Mouse (Mus musculus) limb, embryonic 15.5 days (tissue): ENCODE measurements around the gene Klrb1f. TPM values are rescaled to one million over a fixed set of nuclear protein-coding genes. Genes with fewer than 3 reads are reported as not detected.
"Not testable (repeated sequence)": the region's sequence is repeated elsewhere in the genome, so short reads cannot be mapped to it uniquely, and the experiment has no call there.

Experiments used
- ATAC-seq: fragments of 200-750 bp; cut with Nextera tagmentation; 2 replicates; pipeline ENCODE4 v1.8.0; 2017; ENCODE audit warnings: low read depth, moderate TSS enrichment; ENCODE audit not compliant: insufficient number of reproducible peaks, low FRiP score, low TSS enrichment
- H3K27ac ChIP-seq: fragments of 300-500 bp; sonication (generic); 2 replicates; pipeline ENCODE4 v1.5.1; 2015; ENCODE audit warnings: moderate library complexity, mild to moderate bottlenecking, inconsistent platforms
- H3K27me3 ChIP-seq: fragments of 300-500 bp; sonication (generic); 2 replicates; pipeline ENCODE4 v1.6.1; 2015; ENCODE audit warnings: inconsistent platforms
- H3K36me3 ChIP-seq: fragments of 300-500 bp; sonication (generic); 2 replicates; pipeline ENCODE4 v1.6.1; 2015; ENCODE audit warnings: inconsistent platforms
- H3K4me1 ChIP-seq: fragments of 300-500 bp; sonication (generic); 2 replicates; pipeline ENCODE4 v1.6.1; 2015; ENCODE audit warnings: inconsistent platforms
- H3K4me2 ChIP-seq: fragments of 300-500 bp; sonication (generic); 2 replicates; pipeline ENCODE4 v1.6.1; 2015; ENCODE audit warnings: mild to moderate bottlenecking, inconsistent platforms
- H3K4me3 ChIP-seq: fragments of 300-500 bp; sonication (generic); 2 replicates; pipeline ENCODE4 v1.5.1; 2015; ENCODE audit warnings: mild to moderate bottlenecking, inconsistent platforms
- H3K9ac ChIP-seq: fragments of 300-500 bp; sonication (generic); 2 replicates; pipeline ENCODE4 v1.6.1; 2015; ENCODE audit warnings: inconsistent platforms
- H3K9me3 ChIP-seq: fragments of 300-500 bp; sonication (generic); 2 replicates; pipeline ENCODE4 v1.6.1; 2016; ENCODE audit warnings: inconsistent platforms
- WGBS: fragments of 180-500 bp; shearing (Covaris S2); methylation state at CpG from one replicate; pipeline ENCODE4 v1.1.7; 2015; 5-methylcytosine and 5-hydroxymethylcytosine counted together
- polyA plus RNA-seq: library from polyadenylated mRNA; unstranded; fragments of >200 nt; fragmentation: Nextera tagmentation; extraction: Ambion mirVana; gene quantifications from 2 replicates; pipeline ENCODE4 v1.2.1, GENCODE M21; 2015

Gene Klrb1f
- polyA plus RNA-seq, 1 experiment from 2014 or later, result 0.12 TPM

GRCm38 (mm10) chr6:129049596-129050251 lies 4.0 kb downstream of the Klrb1f start:
- Histone ChIP-seq H3K4me3 (peak overlapping the region; percentile 19; the same call in 1 of the 2 replicates), H3K9me3 (no peaks in the 10 kb centered on the region), H3K9ac (no peak overlapping the region), H3K36me3 (no peaks in the 10 kb centered on the region), H3K27ac (no peak overlapping the region), H3K27me3 (no peaks in the 10 kb centered on the region), H3K4me1 (0 out of 2 replicates have a peak, but pooled peaks cover 2% of the 10 kb centered on the region), H3K4me2 (peak overlapping the region; percentile 37; the same call in 1 of the 2 replicates)
- 4% methylated on average over 8 of the region's 8 CpGs for WGBS
- ATAC-seq, result no peak

GRCm38 (mm10) chr6:129051086-129051485 lies 5.4 kb downstream of the Klrb1f start:
- H3K27me3 ChIP-seq, result no peaks in the 10 kb centered on the region
- H3K4me2 ChIP-seq, result no peak overlapping the region
- H3K9ac ChIP-seq, result no peak overlapping the region
- no peaks in the 10 kb centered on the region for H3K9me3 ChIP-seq
- H3K36me3 ChIP-seq, result no peaks in the 10 kb centered on the region
- H3K4me1 ChIP-seq, result 0 out of 2 replicates have a peak, but pooled peaks cover 2% of the 10 kb centered on the region
- no peak overlapping the region for H3K27ac ChIP-seq
- no peak overlapping the region for H3K4me3 ChIP-seq
- no peak for ATAC-seq
- WGBS, result 78% methylated on average over 3 of the region's 3 CpGs

GRCm38 (mm10) chr6:129051731-129052130 lies 6.0 kb downstream of the Klrb1f start:
- 80% methylated on average over 5 of the region's 5 CpGs for WGBS

GRCm38 (mm10) chr6:129056237-129056636 lies 10.5 kb downstream of the Klrb1f start:
- H3K27ac ChIP-seq, result no peak overlapping the region
- no peak overlapping the region for H3K4me3 ChIP-seq
- H3K9me3 ChIP-seq, result no peaks in the 10 kb centered on the region
- WGBS, result 79% methylated on average over 3 of the region's 3 CpGs
- H3K4me1 ChIP-seq, result no peaks in the 10 kb centered on the region
- no peak overlapping the region for H3K4me2 ChIP-seq
- no peak for ATAC-seq
- H3K36me3 ChIP-seq, result no peaks in the 10 kb centered on the region
- no peaks in the 10 kb centered on the region for H3K27me3 ChIP-seq
- no peak overlapping the region for H3K9ac ChIP-seq

More at GRCm38 (mm10) chr6:129051731-129052130, 6.0 kb downstream of the Klrb1f start:
- Histone ChIP-seq H3K4me2 (no peak overlapping the region), H3K27ac (no peak overlapping the region), H3K9ac (no peak overlapping the region), H3K4me1 (0 out of 2 replicates have a peak, but pooled peaks cover 2% of the 10 kb centered on the region), H3K4me3 (no peak overlapping the region), H3K36me3 (no peaks in the 10 kb centered on the region), H3K9me3 (no peaks in the 10 kb centered on the region), H3K27me3 (no peaks in the 10 kb centered on the region)
- ATAC-seq, result no peak

GRCm38 (mm10) chr6:129058013-129058412 lies 12.3 kb downstream of the Klrb1f start:
- H3K4me2 ChIP-seq, result no peak overlapping the region
- H3K27me3 ChIP-seq, result no peaks in the 10 kb centered on the region
- no peaks in the 10 kb centered on the region for H3K36me3 ChIP-seq
- no peaks in the 10 kb centered on the region for H3K9me3 ChIP-seq
- H3K9ac ChIP-seq, result no peak overlapping the region
- ATAC-seq, result no peak
- no peak overlapping the region for H3K4me3 ChIP-seq
- H3K4me1 ChIP-seq, result no peaks in the 10 kb centered on the region
- no peak overlapping the region for H3K27ac ChIP-seq

GRCm38 (mm10) chr6:129065407-129065806 lies 19.7 kb downstream of the Klrb1f start:
- Histone ChIP-seq H3K4me3 (no peak overlapping the region), H3K4me2 (no peak overlapping the region), H3K9me3 (no peaks in the 10 kb centered on the region), H3K4me1 (no peaks in the 10 kb centered on the region), H3K27ac (no peak overlapping the region), H3K27me3 (no peaks in the 10 kb centered on the region), H3K36me3 (no peaks in the 10 kb centered on the region), H3K9ac (no peak overlapping the region)
- WGBS, result 66% methylated on average over 3 of the region's 3 CpGs
- ATAC-seq, result no peak

- no peak overlapping the region for H3K4me2 ChIP-seq
- 82% methylated on average over 3 of the region's 3 CpGs for WGBS
- no peak overlapping the region for H3K27ac ChIP-seq
- H3K4me3 ChIP-seq, result no peak overlapping the region
- H3K4me1 ChIP-seq, result no peaks in the 10 kb centered on the region
- no peaks in the 10 kb centered on the region for H3K36me3 ChIP-seq
- no peaks in the 10 kb centered on the region for H3K27me3 ChIP-seq
- no peak for ATAC-seq
- no peaks in the 10 kb centered on the region for H3K9me3 ChIP-seq
- H3K9ac ChIP-seq, result no peak overlapping the region
Measured at GRCm38 (mm10) chr6:129065857-129066256, 20.2 kb downstream of the Klrb1f start.

GRCm38 (mm10) chr6:129066530-129066929 lies 20.8 kb downstream of the Klrb1f start:
- Histone ChIP-seq H3K9me3 (no peaks in the 10 kb centered on the region), H3K9ac (no peak overlapping the region), H3K36me3 (no peaks in the 10 kb centered on the region), H3K4me3 (no peak overlapping the region), H3K27me3 (no peaks in the 10 kb centered on the region), H3K4me1 (no peaks in the 10 kb centered on the region), H3K27ac (no peak overlapping the region), H3K4me2 (no peak overlapping the region)
- ATAC-seq, result no peak

GRCm38 (mm10) chr6:129066986-129067385 lies 21.3 kb downstream of the Klrb1f start:
- H3K9ac ChIP-seq, result no peak overlapping the region
- H3K9me3 ChIP-seq, result no peaks in the 10 kb centered on the region
- no peak overlapping the region for H3K27ac ChIP-seq
- H3K4me2 ChIP-seq, result no peak overlapping the region
- H3K36me3 ChIP-seq, result no peaks in the 10 kb centered on the region
- 54% methylated on average over 1 of the region's 1 CpGs for WGBS
- no peak overlapping the region for H3K4me3 ChIP-seq
- no peaks in the 10 kb centered on the region for H3K27me3 ChIP-seq
- no peak for ATAC-seq
- H3K4me1 ChIP-seq, result no peaks in the 10 kb centered on the region

- no peak for ATAC-seq
- 84% methylated on average over 6 of the region's 6 CpGs for WGBS
- no peaks in the 10 kb centered on the region for H3K4me1 ChIP-seq
- no peaks in the 10 kb centered on the region for H3K36me3 ChIP-seq
- no peak overlapping the region for H3K9ac ChIP-seq
- H3K27ac ChIP-seq, result no peak overlapping the region
- no peaks in the 10 kb centered on the region for H3K9me3 ChIP-seq
- H3K4me2 ChIP-seq, result no peak overlapping the region
- no peak overlapping the region for H3K4me3 ChIP-seq
- H3K27me3 ChIP-seq, result no peaks in the 10 kb centered on the region
Measured at GRCm38 (mm10) chr6:129085098-129085497, 39.4 kb downstream of the Klrb1f start.

GRCm38 (mm10) chr6:129086031-129086430 lies 40.3 kb downstream of the Klrb1f start:
- not testable (repeated sequence) for H3K9ac ChIP-seq, ATAC-seq
- WGBS, result 89% methylated on average over 2 of the region's 2 CpGs

GRCm38 (mm10) chr6:129088161-129088560 lies 42.5 kb downstream of the Klrb1f start:
- no peak overlapping the region for H3K4me3 ChIP-seq
- H3K9me3 ChIP-seq, result no peaks in the 10 kb centered on the region
- H3K27ac ChIP-seq, result no peak overlapping the region
- H3K27me3 ChIP-seq, result no peaks in the 10 kb centered on the region
- 80% methylated on average over 1 of the region's 1 CpGs for WGBS
- H3K9ac ChIP-seq, result no peak overlapping the region
- no peaks in the 10 kb centered on the region for H3K4me1 ChIP-seq
- no peaks in the 10 kb centered on the region for H3K36me3 ChIP-seq
- no peak overlapping the region for H3K4me2 ChIP-seq
- ATAC-seq, result no peak

More at GRCm38 (mm10) chr6:129086031-129086430, 40.3 kb downstream of the Klrb1f start:
- not testable (repeated sequence) for H3K4me1 ChIP-seq, H3K4me3 ChIP-seq, H3K9me3 ChIP-seq, H3K27ac ChIP-seq, H3K4me2 ChIP-seq, H3K27me3 ChIP-seq, H3K36me3 ChIP-seq

GRCm38 (mm10) chr6:129088596-129088995 lies 42.9 kb downstream of the Klrb1f start:
- H3K4me3 ChIP-seq, H3K36me3 ChIP-seq, H3K9ac ChIP-seq, H3K9me3 ChIP-seq, H3K4me1 ChIP-seq, H3K27ac ChIP-seq, ATAC-seq, H3K27me3 ChIP-seq, H3K4me2 ChIP-seq: not testable (repeated sequence)
- WGBS, result 93% methylated on average over 8 of the region's 8 CpGs
